Comparison of ENCODE assay signal across 9 mouse cellular contexts in the genomic region with DNA sequence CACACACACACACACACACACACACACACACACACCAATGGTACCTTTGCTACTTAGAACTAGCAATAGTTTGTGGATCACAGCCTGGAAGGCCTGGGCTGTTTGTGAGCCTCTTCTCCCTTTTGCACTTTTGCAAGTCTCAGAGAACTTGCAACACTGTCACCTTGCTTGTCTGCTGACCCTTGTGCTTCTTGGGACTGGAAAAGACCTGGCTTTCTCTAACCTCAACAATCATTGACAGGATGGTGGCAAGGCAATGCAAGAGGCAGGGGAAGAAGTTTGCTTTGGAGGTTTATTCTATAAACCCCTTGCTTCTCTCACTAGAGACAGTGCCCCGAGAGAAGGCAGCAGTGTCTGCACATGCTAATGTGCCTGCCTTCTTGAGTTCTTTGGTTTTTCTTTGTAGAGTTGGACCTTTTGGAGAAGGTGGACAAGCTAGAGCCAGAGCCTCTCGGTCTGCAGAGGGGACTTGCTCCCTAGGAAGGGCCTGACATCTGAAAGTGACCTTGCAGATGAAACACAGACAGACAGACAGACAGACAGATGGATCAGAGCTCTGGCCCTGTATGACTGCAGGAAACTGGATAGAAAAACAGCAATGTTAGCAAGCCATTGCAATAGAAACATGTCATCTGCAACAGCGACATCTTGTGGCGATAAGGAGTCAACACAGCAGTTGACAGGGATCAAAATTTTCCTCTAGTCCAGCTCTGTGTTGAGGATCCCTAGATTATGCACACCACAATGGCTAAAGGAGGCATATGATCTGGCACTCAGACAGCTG.
DNase-seq lines count a peak whose midpoint lies in the region.
"Had no signal": no experiment of that assay in that cellular context is flagged by ENCODE, and none has a peak within 500 bp of the region (broad histone marks: within the 10 kb centered on the region; RNA-seq: fewer than 3 reads in every experiment).

No protein-coding gene starts in this region.

- no peak overlapping the region for H3K27ac ChIP-seq in hindbrain, embryonic 10.5 days
- H3K27ac ChIP-seq: embryonic facial prominence, embryonic 13.5 days had no signal

- no peaks in the 10 kb centered on the region for H3K36me3 ChIP-seq in hindbrain, embryonic 10.5 days
- H3K36me3 ChIP-seq: embryonic facial prominence, embryonic 13.5 days had no signal

- H3K4me1 ChIP-seq in hindbrain, embryonic 10.5 days (replicated peaks): peaks cover 4% of the 10 kb centered on the region; the same call in 1 of the 2 replicates

- no peaks in the 10 kb centered on the region for H3K27me3 ChIP-seq in hindbrain, embryonic 10.5 days (ENCODE audit: insufficient read depth, poor library complexity, severe bottlenecking)
- H3K27me3 ChIP-seq: embryonic facial prominence, embryonic 13.5 days had no signal

- 35% methylated on average over 4 of the region's 4 CpGs for WGBS in hindbrain, embryonic 10.5 days

- H3K4me3 ChIP-seq in hindbrain, embryonic 10.5 days: no peak overlapping the region
- H3K4me3 ChIP-seq: embryonic facial prominence, embryonic 13.5 days had no signal

- intact Hi-C loops in gastrocnemius, postnatal 36 days (cut with DNase I): loop anchor here (2.0 kb wide), 1 partner anchor 260 kb away; no protein-coding TSS in a partner anchor

- no peaks in the 10 kb centered on the region for H3K9me3 ChIP-seq in hindbrain, embryonic 10.5 days
- H3K9me3 ChIP-seq: embryonic facial prominence, embryonic 13.5 days had no signal

- peak; percentile 50 for DNase-seq in 416B (ENCODE audit: low read depth)
- peak; percentile 69 for DNase-seq in Muller cell, postnatal 12 days (ENCODE audit: inconsistent ontology term)
- peak; percentile 54 to 67 for DNase-seq in cerebellum, postnatal 25 days
- peak; percentile 44 for DNase-seq in hindbrain, embryonic 10.5 days (ENCODE audit: low spot score)
- DNase-seq in layer of hippocampus, adult 18-20 months (ENCODE audit: low spot score in 2 of 2): peak; percentile 9 to 78
- peak; percentile 42 for DNase-seq in lung, postnatal 36 days
- peak; percentile 26 to 42 for DNase-seq in right cerebral cortex, postnatal 36 days (ENCODE audit: low spot score in 2 of 2)
- no peak for DNase-seq in gastrocnemius, postnatal 36 days

Comparison
In these comparisons a context has a peak if more than half of its experiments do, and no peak if none do; other contexts are left out.
1. DNase-seq: peak in 416B (single experiment), Muller cell, postnatal 12 days (single experiment), cerebellum, postnatal 25 days (2 of 2), hindbrain, embryonic 10.5 days (single experiment), layer of hippocampus, adult 18-20 months (2 of 2), lung, postnatal 36 days (single experiment) and right cerebral cortex, postnatal 36 days (2 of 2); none in gastrocnemius, postnatal 36 days (0 of 2).